Mouse (Mus musculus) lung, embryonic 16.5 days (tissue): ENCODE results near the gene Btg1-ps1. TPM values are rescaled to one million over a fixed set of nuclear protein-coding genes. Genes with fewer than 3 reads are reported as not detected.
"Not testable (repeated sequence)": the region's sequence is repeated elsewhere in the genome, so short reads cannot be mapped to it uniquely, and the experiment has no call there.

ENCODE experiments used
- ATAC-seq: fragments of 200-750 bp; cut with Nextera tagmentation; 2 replicates; pipeline ENCODE4 v1.8.0; 2017; ENCODE audit warnings: low read depth, mild to moderate bottlenecking, moderate library complexity
- H3K27ac ChIP-seq: fragments of 300-500 bp; sonication (generic); 2 replicates; pipeline ENCODE4 v1.5.1; 2014; ENCODE audit warnings: mild to moderate bottlenecking, control low read depth, low read length
- H3K27me3 ChIP-seq: fragments of 300-500 bp; sonication (generic); 2 replicates; pipeline ENCODE4 v1.6.1; 2014; ENCODE audit warnings: low read depth, low read length, mixed read lengths; ENCODE audit not compliant: control insufficient read depth, insufficient read depth
- H3K36me3 ChIP-seq: fragments of 300-500 bp; sonication (generic); 2 replicates; pipeline ENCODE4 v1.6.1; 2014; ENCODE audit warnings: low read length; ENCODE audit not compliant: control insufficient read depth, insufficient read depth
- H3K4me1 ChIP-seq: fragments of 300-500 bp; sonication (generic); replicated peaks from 2 replicates; pipeline ENCODE4 v1.6.1; 2014; ENCODE audit warnings: low read length, mixed read lengths; ENCODE audit not compliant: control insufficient read depth, insufficient read depth
- H3K4me2 ChIP-seq: fragments of 300-500 bp; sonication (generic); 2 replicates; pipeline ENCODE4 v1.6.1; 2014; ENCODE audit warnings: low read depth, low read length, control low read depth
- H3K4me3 ChIP-seq: fragments of 300-500 bp; sonication (generic); 2 replicates; pipeline ENCODE4 v1.5.1; 2014; ENCODE audit warnings: mild to moderate bottlenecking, low read length, control low read depth
- H3K9ac ChIP-seq: fragments of 300-500 bp; sonication (generic); 2 replicates; pipeline ENCODE4 v1.6.1; 2014; ENCODE audit warnings: low read length, control low read depth
- H3K9me3 ChIP-seq: fragments of 300-500 bp; sonication (generic); 2 replicates; pipeline ENCODE4 v1.6.1; 2016; ENCODE audit warnings: low read length; ENCODE audit not compliant: control insufficient read depth
- WGBS: fragments of 180-500 bp; shearing (Covaris S2); extraction: QIAGEN DNeasy Blood & Tissue Kit; methylation state at CpG from one replicate; pipeline ENCODE4 v1.1.7; 2014; 5-methylcytosine and 5-hydroxymethylcytosine counted together
- polyA plus RNA-seq: library from polyadenylated mRNA; unstranded; fragments of >200 nt; fragmentation: Nextera tagmentation; extraction: Ambion mirVana; gene quantifications from 2 replicates; pipeline ENCODE4 v1.2.1, GENCODE M21; 2015

Btg1-ps1 gene
- not detected in 2 replicates for polyA plus RNA-seq

DNA sequence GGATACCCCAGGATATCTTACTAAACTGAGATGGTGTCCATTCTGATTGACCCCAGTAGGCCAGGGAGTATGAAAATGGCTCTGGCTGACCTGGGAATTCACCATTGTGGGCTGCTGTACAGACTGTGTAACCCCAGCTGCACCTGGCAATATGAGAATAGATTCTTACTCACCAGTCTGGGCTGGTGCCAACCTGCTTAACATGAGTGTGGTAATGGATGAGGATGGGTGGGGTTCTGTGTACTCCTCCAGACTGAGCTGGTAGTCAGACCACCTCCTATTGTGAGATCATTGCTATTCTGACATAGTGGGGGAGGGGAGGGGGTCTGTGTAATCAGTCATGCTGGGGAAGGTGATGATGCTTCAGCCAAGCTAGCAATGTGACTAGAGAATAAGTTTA is at the start of gene Btg1-ps1:
Btg1-ps1 (minus strand) TSS at position 219 of the 400 bp plus-strand sequence.
- H3K27me3 ChIP-seq, H3K36me3 ChIP-seq, H3K4me1 ChIP-seq, H3K4me2 ChIP-seq, H3K27ac ChIP-seq, ATAC-seq, H3K4me3 ChIP-seq, H3K9me3 ChIP-seq, H3K9ac ChIP-seq: not testable (repeated sequence)

DNA sequence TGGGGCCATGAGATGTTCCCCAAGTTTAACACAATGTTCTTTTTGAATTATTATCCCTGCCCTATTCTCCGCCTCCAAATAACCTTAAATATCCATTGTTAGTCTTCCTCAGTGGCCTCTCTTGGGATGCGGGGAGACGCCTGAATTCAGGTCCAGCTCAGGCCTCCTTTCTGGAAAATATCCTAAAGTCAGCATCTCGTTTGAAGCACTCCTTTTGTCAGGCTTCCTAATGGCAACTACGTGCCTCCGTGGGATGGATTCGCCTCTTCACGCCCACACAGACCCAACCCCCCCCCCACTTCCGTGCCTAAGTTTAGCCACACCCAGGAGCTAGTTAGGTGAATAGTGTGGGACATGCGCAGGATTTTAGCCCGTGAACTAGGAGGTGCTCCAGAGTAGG is 47.6 kb upstream of the Btg1-ps1 start, which contains the start of gene Rhox10:
Rhox10 (plus strand) TSS at position 301 of the 400 bp plus-strand sequence.
- Histone ChIP-seq H3K4me2 (no peak within 1 kb of the TSS), H3K36me3 (no peaks in the 10 kb centered on the region), H3K9me3 (no peaks in the 10 kb centered on the region), H3K4me3 (no peak within 1 kb of the TSS), H3K27ac (no peak within 1 kb of the TSS), H3K27me3 (no peaks in the 10 kb centered on the region), H3K4me1 (no peaks in the 10 kb centered on the region), H3K9ac (no peak within 1 kb of the TSS)
- 86% methylated on average over 11 of the region's 11 CpGs for WGBS
- no peak for ATAC-seq

DNA sequence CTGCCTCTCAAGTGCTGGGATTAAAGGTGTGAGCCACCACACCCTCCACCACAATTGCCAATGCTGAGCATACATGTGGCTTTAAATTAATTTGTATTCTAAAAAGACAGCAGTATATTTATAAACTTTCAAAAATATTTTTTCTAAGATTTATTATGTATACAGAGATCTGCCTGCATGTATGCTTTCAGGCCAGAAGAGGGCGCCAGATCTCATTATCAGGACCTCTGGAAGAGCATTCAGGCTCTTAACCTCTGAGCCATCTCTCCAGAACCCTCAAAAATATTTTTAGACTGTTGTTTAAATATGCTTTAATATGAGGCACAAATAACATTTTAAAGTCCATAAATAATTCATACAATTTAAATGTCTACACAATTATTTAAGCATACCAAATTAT is 42.9 kb upstream of the Btg1-ps1 start:
- Histone ChIP-seq H3K9ac (no peak overlapping the region), H3K36me3 (no peaks in the 10 kb centered on the region), H3K4me2 (no peak overlapping the region), H3K4me1 (no peaks in the 10 kb centered on the region), H3K9me3 (no peaks in the 10 kb centered on the region), H3K4me3 (no peak overlapping the region), H3K27me3 (no peaks in the 10 kb centered on the region), H3K27ac (no peak overlapping the region)
- 5% methylated on average over 1 of the region's 1 CpGs for WGBS
- ATAC-seq = no peak

DNA sequence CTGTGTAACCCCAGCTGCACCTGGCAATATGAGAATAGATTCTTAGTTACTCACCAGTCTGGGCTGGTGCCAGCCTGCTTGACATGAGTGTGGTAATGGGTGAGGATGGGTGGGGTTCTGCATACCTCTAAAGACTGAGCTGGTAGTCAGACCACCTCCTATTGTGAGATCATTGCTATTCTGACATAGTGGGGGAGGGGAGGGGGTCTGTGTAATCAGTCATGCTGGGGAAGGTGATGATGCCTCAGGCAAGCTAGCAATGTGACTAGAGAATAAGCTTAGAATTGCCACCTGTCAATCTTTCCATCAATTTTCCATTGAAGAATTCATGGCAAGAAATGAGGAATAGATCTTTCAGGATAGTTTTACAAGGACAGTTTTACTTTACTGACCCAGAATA is 24.4 kb upstream of the Btg1-ps1 start, which contains the start of gene Btg1-ps2:
Btg1-ps2 (minus strand) TSS at position 101 of the 400 bp plus-strand sequence.
- H3K27me3 ChIP-seq, H3K27ac ChIP-seq, H3K9ac ChIP-seq, H3K36me3 ChIP-seq, ATAC-seq, H3K4me2 ChIP-seq, H3K9me3 ChIP-seq, H3K4me3 ChIP-seq, H3K4me1 ChIP-seq: not testable (repeated sequence)

DNA sequence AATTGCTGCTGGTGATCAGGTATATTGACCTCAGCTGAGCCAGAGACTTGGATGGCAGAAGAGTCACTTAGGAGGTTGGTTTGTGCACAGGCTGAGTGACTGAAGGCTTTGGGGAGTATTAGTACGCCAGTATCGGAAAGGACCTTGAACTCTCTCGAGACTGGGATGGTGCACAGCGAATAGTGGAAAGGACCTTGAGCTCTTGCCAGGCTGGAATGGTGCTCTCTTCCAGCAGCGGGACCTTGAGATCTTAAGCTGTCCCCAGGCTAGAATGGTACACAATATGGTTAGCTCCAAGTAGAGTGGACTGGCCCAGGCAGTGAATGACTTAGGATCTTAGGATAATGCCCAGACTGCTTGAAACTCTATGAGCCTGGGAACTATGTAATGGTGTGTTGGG is 21.1 kb upstream of the Btg1-ps1 start:
- Histone ChIP-seq H3K4me1 (no peaks in the 10 kb centered on the region), H3K4me3 (no peak overlapping the region), H3K9me3 (no peaks in the 10 kb centered on the region), H3K27me3 (no peaks in the 10 kb centered on the region), H3K36me3 (no peaks in the 10 kb centered on the region), H3K4me2 (no peak overlapping the region), H3K9ac (no peak overlapping the region), H3K27ac (no peak overlapping the region)
- WGBS = 91% methylated on average over 5 of the region's 5 CpGs
- ATAC-seq = no peak

DNA sequence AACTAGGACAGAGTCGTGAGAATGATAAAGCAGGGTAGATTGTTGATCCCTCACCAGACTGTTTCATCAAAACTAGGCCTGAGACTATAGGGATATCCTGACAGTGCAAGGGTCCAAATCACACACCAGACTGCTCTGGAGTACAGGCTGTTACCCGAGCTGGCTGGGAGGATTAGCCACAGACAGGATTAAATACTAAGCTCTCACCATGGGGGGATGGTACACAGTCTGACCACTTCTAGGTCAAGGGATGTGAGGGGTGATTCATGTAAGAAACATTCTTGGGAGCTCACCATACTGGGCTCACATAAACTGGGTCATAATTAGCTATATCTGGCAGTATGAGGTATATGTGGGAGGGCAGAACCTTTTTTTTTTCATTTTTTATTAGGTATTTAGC is 15.2 kb upstream of the Btg1-ps1 start:
- no peaks in the 10 kb centered on the region for H3K27me3 ChIP-seq
- no peak for ATAC-seq
- H3K4me3 ChIP-seq = no peak overlapping the region
- H3K27ac ChIP-seq = no peak overlapping the region
- H3K9ac ChIP-seq = no peak overlapping the region
- WGBS = 47% methylated on average over 2 of the region's 2 CpGs
- H3K9me3 ChIP-seq = no peaks in the 10 kb centered on the region
- no peak overlapping the region for H3K4me2 ChIP-seq
- no peaks in the 10 kb centered on the region for H3K36me3 ChIP-seq
- no peaks in the 10 kb centered on the region for H3K4me1 ChIP-seq

DNA sequence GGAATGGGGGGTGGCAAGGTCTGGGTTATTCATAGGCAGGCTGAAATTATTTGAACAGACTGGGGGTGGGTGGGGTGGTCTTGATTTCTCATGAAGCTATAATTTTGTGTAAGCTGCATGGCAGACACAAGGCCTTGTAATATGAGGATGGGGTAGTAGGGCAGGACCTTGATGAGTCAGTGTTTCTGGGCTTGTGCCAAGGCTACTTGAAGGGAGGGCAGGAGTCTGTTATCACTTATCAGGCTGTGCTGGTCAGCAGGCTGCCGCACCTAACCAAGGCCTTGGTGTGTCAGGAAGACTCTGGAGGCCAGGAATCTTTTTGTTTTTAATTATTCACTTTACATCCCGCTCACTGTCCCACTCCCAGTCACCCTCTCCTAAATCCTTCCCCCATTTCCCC is 9.9 kb downstream of the Btg1-ps1 start:
- H3K27me3 ChIP-seq = no peaks in the 10 kb centered on the region
- H3K27ac ChIP-seq = no peak overlapping the region
- no peak overlapping the region for H3K4me2 ChIP-seq
- WGBS = 60% methylated on average over 2 of the region's 2 CpGs
- H3K9ac ChIP-seq = no peak overlapping the region
- no peak for ATAC-seq
- H3K4me1 ChIP-seq = no peaks in the 10 kb centered on the region
- H3K36me3 ChIP-seq = no peaks in the 10 kb centered on the region
- no peak overlapping the region for H3K4me3 ChIP-seq
- H3K9me3 ChIP-seq = no peaks in the 10 kb centered on the region

Other genes starting within 250 kb of the Btg1-ps1 start
- 3.1 and 3.2 TPM in 2 replicates for gene Rhox5, start 214.0 kb downstream of the Btg1-ps1 start, polyA plus RNA-seq
- gene Rhox6, start 191.9 kb downstream of the Btg1-ps1 start, polyA plus RNA-seq = not detected in 2 replicates
- not detected in 2 replicates for gene Rhox7a, start 187.1 kb downstream of the Btg1-ps1 start, polyA plus RNA-seq
- not detected in 2 replicates for gene Rhox8, start 139.9 kb downstream of the Btg1-ps1 start, polyA plus RNA-seq
- gene Rhox7b, start 121.6 kb downstream of the Btg1-ps1 start, polyA plus RNA-seq = not detected in 2 replicates
- not detected in 2 replicates for gene Rhox9, start 117.0 kb downstream of the Btg1-ps1 start, polyA plus RNA-seq
- not detected in 2 replicates for gene Btg1-ps2, start 24.3 kb upstream of the Btg1-ps1 start, polyA plus RNA-seq
- not detected in 2 replicates for gene Rhox10, start 47.7 kb upstream of the Btg1-ps1 start, polyA plus RNA-seq
- not detected in 2 replicates for gene Rhox11, start 66.3 kb upstream of the Btg1-ps1 start, polyA plus RNA-seq
- gene Rhox12, start 92.1 kb upstream of the Btg1-ps1 start, polyA plus RNA-seq = not detected in 2 replicates
- not detected in 2 replicates for gene Rhox13, start 102.4 kb upstream of the Btg1-ps1 start, polyA plus RNA-seq
- gene Zbtb33, start 171.0 kb upstream of the Btg1-ps1 start, polyA plus RNA-seq = 2.7 and 3.6 TPM in 2 replicates
- gene Tmem255a, start 233.6 kb upstream of the Btg1-ps1 start, polyA plus RNA-seq = 23.0 and 24.5 TPM in 2 replicates